Mouse (Mus musculus) bone marrow, adult 2 months (tissue): ENCODE data around the gene Smndc1.

ENCODE experiments used
- CTCF ChIP-seq: fragments of 200-500 bp; IDR thresholded peaks from 2 replicates; pipeline ENCODE4 v1.5.1; 2011; ENCODE audit warnings: low read length, control low read depth; ENCODE audit not compliant: control insufficient read depth, insufficient read depth
- POLR2A ChIP-seq: fragments of 200-500 bp; IDR thresholded peaks from 2 replicates; pipeline ENCODE4 v1.6.1; 2011; ENCODE audit warnings: low read depth, mild to moderate bottlenecking, control low read depth, low read length, borderline replicate concordance; ENCODE audit not compliant: control insufficient read depth

GRCm38 (mm10) chr19:53340423-53340822 lies 50.0 kb downstream of the Smndc1 start:
- no peak for TF ChIP-seq CTCF
- no peak for TF ChIP-seq POLR2A
